In genomic region chr8:115813426-115813825, GRCm38 (mm10) we compare ENCODE assay signal across 24 mouse cellular contexts.
DNase-seq lines count a peak whose midpoint lies in the region; ATAC-seq and TF ChIP-seq lines count a peak whose summit lies in the region.
"Had no signal": no experiment of that assay in that cellular context is flagged by ENCODE, and none has a peak within 500 bp of the region (broad histone marks: within the 10 kb centered on the region; RNA-seq: fewer than 3 reads in every experiment).

No protein-coding gene starts in this region.

- H3K36me3 ChIP-seq in lung, embryonic 14.5 days (ENCODE audit: insufficient read depth): no peaks in the 10 kb centered on the region
- H3K36me3 ChIP-seq in lung, postnatal 0 days (ENCODE audit: insufficient read depth, low read length): no peaks in the 10 kb centered on the region
- no peaks in the 10 kb centered on the region for H3K36me3 ChIP-seq in liver, embryonic 12.5 days
- H3K36me3 ChIP-seq: embryonic facial prominence, embryonic 12.5 days; embryonic facial prominence, embryonic 15.5 days; forebrain, embryonic 10.5 days; forebrain, embryonic 12.5 days had no signal

- TF ChIP-seq POLR2A in lung, adult 2 months (IDR thresholded peaks at IDR 0.05; ENCODE audit: borderline replicate concordance, extremely low read depth, low read depth, low read length): no peak
- TF ChIP-seq POLR2A in brain, embryonic 14.5 days (IDR thresholded peaks at IDR 0.05; ENCODE audit: borderline replicate concordance, extremely low read depth, insufficient read depth, insufficient read length, poor library complexity, severe bottlenecking): no peak

- no peak for TF ChIP-seq EP300 in lung, postnatal 0 days (IDR thresholded peaks at IDR 0.05)

- H3K4me2 ChIP-seq in lung, embryonic 14.5 days: no peak overlapping the region
- H3K4me2 ChIP-seq in lung, postnatal 0 days (replicated peaks; ENCODE audit: low read depth, low read length): no peak overlapping the region
- no peak overlapping the region for H3K4me2 ChIP-seq in liver, embryonic 12.5 days
- H3K4me2 ChIP-seq: embryonic facial prominence, embryonic 12.5 days; embryonic facial prominence, embryonic 15.5 days; forebrain, embryonic 12.5 days had no signal

- H3K4me3 ChIP-seq in lung, embryonic 14.5 days (ENCODE audit: low read depth, low read length): no peak overlapping the region
- no peak overlapping the region for H3K4me3 ChIP-seq in lung, adult 2 months (replicated peaks; ENCODE audit: extremely low read depth, low read depth, low read length)
- no peak overlapping the region for H3K4me3 ChIP-seq in lung, postnatal 0 days (ENCODE audit: low read depth, low read length)
- H3K4me3 ChIP-seq in liver, embryonic 12.5 days: no peak overlapping the region
- H3K4me3 ChIP-seq: embryonic facial prominence, embryonic 12.5 days; embryonic facial prominence, embryonic 15.5 days; erythroblast, embryonic 14.5 days; forebrain, embryonic 10.5 days; forebrain, embryonic 12.5 days had no signal

- no peak overlapping the region for H3K9ac ChIP-seq in lung, embryonic 14.5 days
- no peak overlapping the region for H3K9ac ChIP-seq in lung, postnatal 0 days (replicated peaks; ENCODE audit: low read depth)
- no peak overlapping the region for H3K9ac ChIP-seq in liver, embryonic 12.5 days
- H3K9ac ChIP-seq: embryonic facial prominence, embryonic 12.5 days; embryonic facial prominence, embryonic 15.5 days; forebrain, embryonic 12.5 days had no signal

- WGBS in lung, embryonic 14.5 days: 54% methylated on average over 4 of the region's 4 CpGs
- 58% methylated on average over 4 of the region's 4 CpGs for WGBS in lung, adult 2 months
- WGBS in lung, postnatal 0 days: 52% methylated on average over 4 of the region's 4 CpGs
- WGBS in liver, embryonic 12.5 days (ENCODE audit: insufficient replicate concordance): 64% methylated on average over 4 of the region's 4 CpGs

- H3K27me3 ChIP-seq in lung, embryonic 14.5 days (ENCODE audit: insufficient read depth, low read length): no peaks in the 10 kb centered on the region
- H3K27me3 ChIP-seq in lung, postnatal 0 days (replicated peaks; ENCODE audit: insufficient read depth, low read length): no peaks in the 10 kb centered on the region
- no peaks in the 10 kb centered on the region for H3K27me3 ChIP-seq in liver, embryonic 12.5 days (replicated peaks)
- H3K27me3 ChIP-seq: embryonic facial prominence, embryonic 12.5 days; embryonic facial prominence, embryonic 15.5 days; forebrain, embryonic 12.5 days had no signal

- no peak overlapping the region for H3K27ac ChIP-seq in lung, embryonic 14.5 days (ENCODE audit: low read depth)
- no peak overlapping the region for H3K27ac ChIP-seq in lung, postnatal 0 days (ENCODE audit: low read length)
- no peak overlapping the region for H3K27ac ChIP-seq in liver, embryonic 12.5 days
- H3K27ac ChIP-seq: embryonic facial prominence, embryonic 12.5 days; embryonic facial prominence, embryonic 15.5 days; forebrain, embryonic 10.5 days; forebrain, embryonic 12.5 days had no signal

- no peak for ATAC-seq in lung, embryonic 14.5 days (ENCODE audit: insufficient read depth)
- peak; percentile 33 for ATAC-seq in lung, postnatal 0 days
- no peak for ATAC-seq in liver, embryonic 12.5 days
- ATAC-seq: forebrain, embryonic 14.5 days; forebrain, embryonic 16.5 days had no signal

- H3K4me1 ChIP-seq in lung, embryonic 14.5 days (ENCODE audit: insufficient read depth): no peaks in the 10 kb centered on the region
- no peaks in the 10 kb centered on the region for H3K4me1 ChIP-seq in lung, adult 2 months (ENCODE audit: control insufficient read depth, insufficient read depth, low read length)
- H3K4me1 ChIP-seq in lung, postnatal 0 days (ENCODE audit: insufficient read depth, low read depth, low read length): no peaks in the 10 kb centered on the region
- no peaks in the 10 kb centered on the region for H3K4me1 ChIP-seq in liver, embryonic 12.5 days
- H3K4me1 ChIP-seq: embryonic facial prominence, embryonic 12.5 days; embryonic facial prominence, embryonic 15.5 days; forebrain, embryonic 10.5 days; forebrain, embryonic 12.5 days had no signal

- peak; percentile 71 for DNase-seq in lung, embryonic 14.5 days
- DNase-seq in lung, adult 2 months: no peak
- DNase-seq in lung, postnatal 0 days (ENCODE audit: low spot score): peak; percentile 71
- no peak for DNase-seq in lung, postnatal 25 days (ENCODE audit: low spot score)
- DNase-seq in adipocyte (ENCODE audit: low spot score): peak; percentile 53
- DNase-seq in brain, embryonic 14.5 days (ENCODE audit: low read depth): peak; percentile 6
- DNase-seq: adrenal gland, adult 8-10 months; adrenal gland, postnatal 14 days; adrenal gland, postnatal 36 days; cerebellum, adult 11 months; cerebellum, adult 18-20 months; cerebellum, adult 8-10 months; cerebellum, adult 9-11 months; cerebellum, postnatal 14 days; cerebellum, postnatal 36 days; embryo, embryonic 11 days had no signal

- H3K9me3 ChIP-seq in lung, embryonic 14.5 days (ENCODE audit: low read depth, low read length): no peaks in the 10 kb centered on the region
- no peaks in the 10 kb centered on the region for H3K9me3 ChIP-seq in lung, postnatal 0 days (ENCODE audit: low read length)
- no peaks in the 10 kb centered on the region for H3K9me3 ChIP-seq in liver, embryonic 12.5 days (replicated peaks)
- H3K9me3 ChIP-seq: embryonic facial prominence, embryonic 12.5 days; embryonic facial prominence, embryonic 15.5 days; forebrain, embryonic 10.5 days; forebrain, embryonic 12.5 days had no signal

- no peak for TF ChIP-seq CTCF in lung, embryonic 14.5 days (IDR thresholded peaks at IDR 0.05; ENCODE audit: low read depth)
- TF ChIP-seq CTCF in lung, adult 2 months (IDR thresholded peaks at IDR 0.05; ENCODE audit: insufficient read depth, low read length): no peak
- no peak for TF ChIP-seq CTCF in lung, postnatal 0 days (IDR thresholded peaks at IDR 0.05)
- TF ChIP-seq CTCF in brain, embryonic 14.5 days (IDR thresholded peaks at IDR 0.05; ENCODE audit: borderline replicate concordance, extremely low read depth, insufficient read depth, insufficient read length): no peak

Comparison
In these comparisons a context has a peak if more than half of its experiments do, and no peak if none do; other contexts are left out.
1. DNase-seq: peak in lung, embryonic 14.5 days (single experiment), lung, postnatal 0 days (single experiment), adipocyte (single experiment) and brain, embryonic 14.5 days (single experiment); none in lung, adult 2 months (single experiment) and lung, postnatal 25 days (single experiment).